Mouse (Mus musculus) ES-Bruce4 (cell line): ENCODE measurements around the gene Stx6.

ENCODE experiments used
- EP300 ChIP-seq: IDR thresholded peaks from 2 replicates; pipeline ENCODE4 v1.6.1; 2011; ENCODE audit warnings: low read depth, low read length; ENCODE audit not compliant: insufficient read depth
- POLR2A ChIP-seq: IDR thresholded peaks from one replicate; pipeline ENCODE4 v1.8.1; 2011; ENCODE audit warnings: low read length; ENCODE audit not compliant: insufficient read depth

DNA sequence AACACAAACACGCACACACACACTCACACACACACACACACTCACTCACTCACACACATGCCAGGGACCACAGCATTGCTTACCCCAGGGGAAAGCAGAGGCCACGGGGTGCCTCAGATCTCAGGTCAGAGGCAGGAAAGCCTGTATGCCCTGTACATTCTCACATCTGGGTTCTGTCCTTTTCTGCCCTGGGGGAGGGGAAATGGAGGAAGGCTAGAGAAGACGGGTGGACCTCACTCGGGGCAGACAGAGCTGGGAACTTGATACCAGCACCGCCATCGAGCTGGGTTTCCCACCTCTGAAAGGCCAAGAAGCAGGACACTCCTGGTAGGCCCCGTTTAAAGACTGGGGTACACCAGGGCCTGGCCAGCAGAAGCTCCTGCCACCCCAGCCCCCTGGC is 52.5 kb downstream of the Stx6 start:
- TF ChIP-seq POLR2A: no peak
- TF ChIP-seq EP300: no peak
